Mouse (Mus musculus): ENCODE measurements around the gene Crtc3. TPM values are rescaled to one million over a fixed set of nuclear protein-coding genes. Genes with fewer than 3 reads are reported as not detected.

Crtc3 gene
- polyA plus RNA-seq, 1 experiment from 2014 or later = 16.1 TPM

- Histone ChIP-seq H3K4me2 (ENCODE audit: low read length) (no peak overlapping the region), H3K27me3 (replicated peaks; ENCODE audit: control insufficient read depth, insufficient read depth, low read length) (no peaks in the 10 kb centered on the region), H3K9ac (ENCODE audit: low read depth, low read length) (no peak overlapping the region), H3K9me3 (ENCODE audit: control insufficient read depth, low read length) (no peaks in the 10 kb centered on the region), H3K4me3 (ENCODE audit: low read length) (no peak overlapping the region), H3K4me1 (ENCODE audit: control insufficient read depth, insufficient read depth, low read depth, low read length) (no peaks in the 10 kb centered on the region), H3K27ac (ENCODE audit: low read depth, low read length) (no peak overlapping the region), H3K36me3 (ENCODE audit: control insufficient read depth, insufficient read depth, low read length) (no peaks in the 10 kb centered on the region)
- ATAC-seq = no peak
- 65% methylated on average over 3 of the region's 3 CpGs for WGBS
These were observed 115.6 kb downstream of the Crtc3 start for GRCm38 (mm10) chr7:80573076-80573475.

DNA sequence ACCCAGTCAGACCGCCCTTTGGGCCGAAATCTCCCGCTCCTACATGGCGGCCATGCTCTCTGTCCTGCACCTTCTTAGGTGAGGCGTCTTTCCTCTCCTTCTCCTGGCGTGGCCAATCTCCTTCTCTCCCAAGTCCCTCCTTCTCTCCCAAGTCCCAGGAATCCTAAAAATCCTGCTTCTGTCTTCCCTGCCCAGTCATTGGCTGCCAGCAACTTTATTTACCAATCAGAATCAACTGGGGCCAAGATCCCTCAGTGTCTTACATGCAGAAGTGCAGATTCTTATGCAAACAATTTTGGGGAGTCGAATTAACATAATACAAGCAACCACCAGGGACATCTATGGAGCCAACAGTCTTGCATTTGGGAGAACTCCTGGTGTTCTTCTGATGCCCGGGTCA lies 120.7 kb downstream of the Crtc3 start:
- H3K27me3 ChIP-seq (replicated peaks; ENCODE audit: control insufficient read depth, insufficient read depth, low read length) = no peaks in the 10 kb centered on the region
- no peaks in the 10 kb centered on the region for H3K9me3 ChIP-seq (ENCODE audit: control insufficient read depth, low read length)
- H3K27ac ChIP-seq (ENCODE audit: low read depth, low read length) = no peak overlapping the region
- no peak overlapping the region for H3K9ac ChIP-seq (ENCODE audit: low read depth, low read length)
- no peaks in the 10 kb centered on the region for H3K4me1 ChIP-seq (ENCODE audit: control insufficient read depth, insufficient read depth, low read depth, low read length)
- no peak overlapping the region for H3K4me2 ChIP-seq (ENCODE audit: low read length)
- WGBS = 82% methylated on average over 8 of the region's 8 CpGs
- no peak overlapping the region for H3K4me3 ChIP-seq (ENCODE audit: low read length)
- H3K36me3 ChIP-seq (ENCODE audit: control insufficient read depth, insufficient read depth, low read length) = no peaks in the 10 kb centered on the region
- no peak for ATAC-seq

DNA sequence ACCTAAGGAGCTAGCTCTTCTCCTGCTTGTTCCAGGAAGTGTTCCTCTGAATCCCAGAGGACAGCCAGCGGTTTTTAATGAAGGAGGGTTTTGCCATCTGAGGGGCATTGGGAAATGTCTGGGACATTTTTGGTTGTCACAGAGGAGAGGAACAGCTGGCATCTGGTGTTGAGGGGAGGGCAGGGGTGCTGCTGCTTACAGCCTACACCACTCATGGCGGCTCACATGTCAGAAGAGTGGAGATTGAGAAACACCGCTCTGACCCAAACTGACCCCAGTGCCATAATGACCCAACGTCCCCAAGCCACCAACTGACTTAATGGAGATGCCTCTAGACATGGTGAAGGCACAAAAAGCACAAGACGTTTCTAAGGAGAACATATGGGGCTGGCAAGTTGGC lies 126.7 kb downstream of the Crtc3 start:
- no peaks in the 10 kb centered on the region for H3K27me3 ChIP-seq (replicated peaks; ENCODE audit: control insufficient read depth, insufficient read depth, low read length)
- 72% methylated on average over 5 of the region's 5 CpGs for WGBS
- H3K9me3 ChIP-seq (ENCODE audit: control insufficient read depth, low read length) = no peaks in the 10 kb centered on the region
- no peak for ATAC-seq
- H3K27ac ChIP-seq (ENCODE audit: low read depth, low read length) = no peak overlapping the region
- no peak overlapping the region for H3K4me2 ChIP-seq (ENCODE audit: low read length)
- H3K36me3 ChIP-seq (ENCODE audit: control insufficient read depth, insufficient read depth, low read length) = no peaks in the 10 kb centered on the region
- H3K9ac ChIP-seq (ENCODE audit: low read depth, low read length) = no peak overlapping the region
- no peak overlapping the region for H3K4me3 ChIP-seq (ENCODE audit: low read length)
- H3K4me1 ChIP-seq (ENCODE audit: control insufficient read depth, insufficient read depth, low read depth, low read length) = no peaks in the 10 kb centered on the region

DNA sequence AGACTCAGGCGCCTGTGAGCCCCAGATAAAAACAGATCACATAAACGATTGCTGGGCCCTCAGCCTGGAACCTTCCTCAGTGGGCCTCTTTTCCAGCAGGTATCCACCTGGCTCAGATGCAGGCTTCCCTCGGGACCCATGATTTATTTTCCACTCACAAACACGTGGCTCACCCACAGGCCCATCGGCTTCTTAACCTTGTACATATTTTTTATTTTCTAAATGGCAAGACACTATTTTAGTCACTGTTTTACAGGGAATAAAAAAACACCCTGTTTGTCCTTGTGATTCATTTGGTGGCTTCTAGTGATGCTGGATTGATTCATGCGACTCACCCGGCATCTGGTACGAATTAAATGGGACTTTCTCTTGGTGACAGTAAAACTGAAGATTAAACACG lies 127.4 kb downstream of the Crtc3 start:
- Histone ChIP-seq H3K4me2 (ENCODE audit: low read length) (no peak overlapping the region), H3K27ac (ENCODE audit: low read depth, low read length) (no peak overlapping the region), H3K27me3 (replicated peaks; ENCODE audit: control insufficient read depth, insufficient read depth, low read length) (no peaks in the 10 kb centered on the region), H3K36me3 (ENCODE audit: control insufficient read depth, insufficient read depth, low read length) (no peaks in the 10 kb centered on the region), H3K4me1 (ENCODE audit: control insufficient read depth, insufficient read depth, low read depth, low read length) (no peaks in the 10 kb centered on the region), H3K9me3 (ENCODE audit: control insufficient read depth, low read length) (no peaks in the 10 kb centered on the region), H3K9ac (ENCODE audit: low read depth, low read length) (no peak overlapping the region), H3K4me3 (ENCODE audit: low read length) (no peak overlapping the region)
- WGBS = 77% methylated on average over 9 of the region's 9 CpGs
- ATAC-seq = no peak

DNA sequence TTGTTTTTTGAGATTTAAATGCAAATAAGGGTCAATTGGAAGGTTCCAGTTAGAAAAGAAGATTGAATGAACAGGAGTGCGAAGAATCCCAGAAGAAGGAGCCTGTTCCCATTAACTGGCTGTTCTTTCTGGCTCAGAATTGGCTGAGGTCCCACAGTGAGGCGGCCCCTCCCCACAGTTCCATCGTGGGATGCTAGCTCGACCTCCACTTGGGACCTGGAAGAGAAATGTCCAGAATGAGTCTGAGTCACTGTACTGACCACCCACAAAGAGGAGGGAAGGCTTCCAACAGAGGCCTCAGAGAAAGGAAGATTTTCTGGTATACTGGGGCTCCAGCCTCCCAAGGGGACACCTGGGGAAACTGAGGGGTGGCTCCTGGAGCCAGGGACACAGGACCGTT lies 130.1 kb downstream of the Crtc3 start:
- no peaks in the 10 kb centered on the region for H3K9me3 ChIP-seq (ENCODE audit: control insufficient read depth, low read length)
- H3K27me3 ChIP-seq (replicated peaks; ENCODE audit: control insufficient read depth, insufficient read depth, low read length) = no peaks in the 10 kb centered on the region
- H3K36me3 ChIP-seq (ENCODE audit: control insufficient read depth, insufficient read depth, low read length) = no peaks in the 10 kb centered on the region
- H3K4me3 ChIP-seq (ENCODE audit: low read length) = no peak overlapping the region
- no peak overlapping the region for H3K4me2 ChIP-seq (ENCODE audit: low read length)
- 58% methylated on average over 5 of the region's 5 CpGs for WGBS
- H3K4me1 ChIP-seq (ENCODE audit: control insufficient read depth, insufficient read depth, low read depth, low read length) = no peaks in the 10 kb centered on the region
- no peak for ATAC-seq
- no peak overlapping the region for H3K9ac ChIP-seq (ENCODE audit: low read depth, low read length)
- no peak overlapping the region for H3K27ac ChIP-seq (ENCODE audit: low read depth, low read length)

DNA sequence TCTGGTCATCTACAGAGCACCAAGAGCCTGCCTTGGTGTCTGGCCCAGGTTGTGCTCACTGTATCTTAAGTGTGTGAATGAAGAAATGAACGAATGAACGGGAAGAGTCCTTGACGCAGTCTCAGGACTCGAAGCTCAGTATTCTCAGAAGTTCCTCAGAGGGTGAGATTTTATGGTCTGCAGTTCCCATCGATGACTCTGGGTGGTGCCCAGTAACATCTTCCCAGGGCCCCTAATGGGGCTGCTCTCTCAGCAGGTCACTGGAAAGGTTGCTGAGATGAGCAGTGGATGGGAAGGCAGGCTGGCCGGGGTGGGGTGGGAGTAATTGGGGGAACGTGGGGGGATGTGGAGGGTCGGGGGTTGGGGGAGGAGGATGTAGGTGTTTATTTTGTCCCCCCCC lies 130.6 kb downstream of the Crtc3 start:
- no peaks in the 10 kb centered on the region for H3K9me3 ChIP-seq (ENCODE audit: control insufficient read depth, low read length)
- no peak overlapping the region for H3K27ac ChIP-seq (ENCODE audit: low read depth, low read length)
- no peak overlapping the region for H3K4me3 ChIP-seq (ENCODE audit: low read length)
- H3K9ac ChIP-seq (ENCODE audit: low read depth, low read length) = no peak overlapping the region
- H3K36me3 ChIP-seq (ENCODE audit: control insufficient read depth, insufficient read depth, low read length) = no peaks in the 10 kb centered on the region
- no peaks in the 10 kb centered on the region for H3K27me3 ChIP-seq (replicated peaks; ENCODE audit: control insufficient read depth, insufficient read depth, low read length)
- no peak overlapping the region for H3K4me2 ChIP-seq (ENCODE audit: low read length)
- no peak for ATAC-seq
- 59% methylated on average over 8 of the region's 8 CpGs for WGBS
- H3K4me1 ChIP-seq (ENCODE audit: control insufficient read depth, insufficient read depth, low read depth, low read length) = no peaks in the 10 kb centered on the region

DNA sequence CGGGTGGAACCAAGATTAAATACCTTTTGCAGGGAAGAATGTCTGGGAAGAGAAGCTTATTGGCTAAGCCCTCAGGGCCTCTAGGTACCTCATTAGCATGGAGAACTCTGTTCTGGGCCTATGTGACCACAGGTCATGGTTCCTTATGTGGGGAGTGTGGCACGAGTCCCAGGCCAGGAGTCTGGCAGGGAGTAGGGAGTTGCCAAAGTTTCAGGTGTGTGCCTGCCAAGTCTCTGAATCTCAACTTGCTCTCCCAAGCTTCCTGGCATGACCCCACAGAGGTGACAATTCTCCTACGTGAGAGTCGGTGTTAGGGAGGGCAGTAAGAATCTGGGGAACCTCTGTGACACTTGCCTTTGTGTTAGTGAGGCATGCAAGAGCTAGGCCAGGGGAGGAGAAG lies 131.5 kb downstream of the Crtc3 start:
- Histone ChIP-seq H3K9ac (ENCODE audit: low read depth, low read length) (no peak overlapping the region), H3K36me3 (ENCODE audit: control insufficient read depth, insufficient read depth, low read length) (no peaks in the 10 kb centered on the region), H3K4me3 (ENCODE audit: low read length) (no peak overlapping the region), H3K4me2 (ENCODE audit: low read length) (no peak overlapping the region), H3K27ac (ENCODE audit: low read depth, low read length) (no peak overlapping the region), H3K27me3 (replicated peaks; ENCODE audit: control insufficient read depth, insufficient read depth, low read length) (no peaks in the 10 kb centered on the region), H3K4me1 (ENCODE audit: control insufficient read depth, insufficient read depth, low read depth, low read length) (no peaks in the 10 kb centered on the region), H3K9me3 (ENCODE audit: control insufficient read depth, low read length) (no peaks in the 10 kb centered on the region)
- WGBS = 75% methylated on average over 4 of the region's 4 CpGs
- no peak for ATAC-seq

DNA sequence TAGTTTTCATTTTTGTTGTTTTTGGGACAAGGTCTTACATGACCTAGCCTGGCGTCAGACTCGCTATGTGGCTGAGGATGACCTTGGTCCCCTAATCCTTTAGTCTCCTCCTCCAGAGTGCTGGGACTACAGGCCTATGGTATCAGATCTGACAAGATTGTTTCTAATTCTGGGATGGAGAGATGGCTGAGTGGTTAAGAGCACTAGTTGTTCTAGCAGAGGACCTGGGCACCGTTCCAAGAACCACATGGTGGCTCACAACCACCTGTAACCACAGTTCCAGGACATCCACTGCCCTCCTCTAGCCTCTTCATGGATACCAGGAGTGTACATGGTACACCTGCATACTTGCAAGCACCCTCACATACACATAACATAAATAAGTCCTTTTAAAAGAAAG lies 132.5 kb downstream of the Crtc3 start:
- Histone ChIP-seq H3K4me1 (ENCODE audit: control insufficient read depth, insufficient read depth, low read depth, low read length) (no peaks in the 10 kb centered on the region), H3K36me3 (ENCODE audit: control insufficient read depth, insufficient read depth, low read length) (no peaks in the 10 kb centered on the region), H3K4me3 (ENCODE audit: low read length) (no peak overlapping the region), H3K27ac (ENCODE audit: low read depth, low read length) (no peak overlapping the region), H3K27me3 (replicated peaks; ENCODE audit: control insufficient read depth, insufficient read depth, low read length) (no peaks in the 10 kb centered on the region), H3K4me2 (ENCODE audit: low read length) (no peak overlapping the region), H3K9me3 (ENCODE audit: control insufficient read depth, low read length) (no peaks in the 10 kb centered on the region), H3K9ac (ENCODE audit: low read depth, low read length) (no peak overlapping the region)
- WGBS = 87% methylated on average over 3 of the region's 3 CpGs
- ATAC-seq = no peak

DNA sequence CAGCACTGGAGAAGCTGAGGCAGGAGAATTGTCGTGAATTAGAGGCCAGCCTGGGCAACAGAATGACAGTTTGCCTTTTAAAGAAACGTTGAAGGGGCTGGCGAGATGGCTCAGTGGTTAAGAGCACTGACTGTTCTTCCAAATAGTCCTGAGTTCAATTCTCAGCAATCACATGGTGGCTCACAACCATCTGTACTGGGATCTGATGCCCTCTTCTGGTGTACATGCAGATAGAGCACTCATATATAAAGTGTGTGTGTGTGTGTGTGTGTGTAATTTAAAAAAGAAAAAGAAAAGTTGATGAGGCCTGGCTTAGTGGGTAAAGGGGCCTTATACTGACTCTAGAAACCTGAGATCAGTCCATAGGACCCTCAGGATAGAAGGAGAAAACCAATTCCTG lies 133.5 kb downstream of the Crtc3 start:
- no peak overlapping the region for H3K4me3 ChIP-seq (ENCODE audit: low read length)
- no peak overlapping the region for H3K27ac ChIP-seq (ENCODE audit: low read depth, low read length)
- WGBS = 65% methylated on average over 3 of the region's 3 CpGs
- no peaks in the 10 kb centered on the region for H3K27me3 ChIP-seq (replicated peaks; ENCODE audit: control insufficient read depth, insufficient read depth, low read length)
- H3K9ac ChIP-seq (ENCODE audit: low read depth, low read length) = no peak overlapping the region
- no peaks in the 10 kb centered on the region for H3K9me3 ChIP-seq (ENCODE audit: control insufficient read depth, low read length)
- ATAC-seq = no peak
- H3K36me3 ChIP-seq (ENCODE audit: control insufficient read depth, insufficient read depth, low read length) = no peaks in the 10 kb centered on the region
- H3K4me2 ChIP-seq (ENCODE audit: low read length) = no peak overlapping the region
- H3K4me1 ChIP-seq (ENCODE audit: control insufficient read depth, insufficient read depth, low read depth, low read length) = no peaks in the 10 kb centered on the region

Measured in hindbrain, embryonic 16.5 days (tissue).